Mouse (Mus musculus) kidney, postnatal 14 days (tissue): ENCODE measurements around the gene Sertad4.

Experiments
- DNase-seq: peaks from one replicate; pipeline ENCODE4 v3.0.0; 2022; ENCODE audit warnings: mixed read lengths

Gene Sertad4

DNA sequence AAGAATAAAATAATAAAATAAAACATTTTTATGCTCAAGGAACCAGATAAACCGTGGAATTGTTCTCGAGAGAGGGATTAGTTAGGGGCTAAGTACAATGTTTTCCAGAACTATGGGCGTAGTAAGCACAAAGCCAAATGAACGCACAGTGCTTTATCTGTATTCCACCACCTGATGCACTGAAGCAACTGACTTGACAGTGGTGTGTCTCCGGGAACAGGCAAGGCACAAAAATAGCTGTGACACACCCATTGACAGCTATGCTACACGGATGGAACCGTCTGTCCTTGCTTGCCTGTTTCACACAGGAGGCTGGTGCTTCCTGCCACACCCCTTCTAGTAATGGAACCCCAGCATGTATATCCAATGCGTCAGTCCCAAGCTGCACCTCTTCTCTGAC, 55.2 kb downstream of the Sertad4 start:
- DNase-seq = no peak

DNA sequence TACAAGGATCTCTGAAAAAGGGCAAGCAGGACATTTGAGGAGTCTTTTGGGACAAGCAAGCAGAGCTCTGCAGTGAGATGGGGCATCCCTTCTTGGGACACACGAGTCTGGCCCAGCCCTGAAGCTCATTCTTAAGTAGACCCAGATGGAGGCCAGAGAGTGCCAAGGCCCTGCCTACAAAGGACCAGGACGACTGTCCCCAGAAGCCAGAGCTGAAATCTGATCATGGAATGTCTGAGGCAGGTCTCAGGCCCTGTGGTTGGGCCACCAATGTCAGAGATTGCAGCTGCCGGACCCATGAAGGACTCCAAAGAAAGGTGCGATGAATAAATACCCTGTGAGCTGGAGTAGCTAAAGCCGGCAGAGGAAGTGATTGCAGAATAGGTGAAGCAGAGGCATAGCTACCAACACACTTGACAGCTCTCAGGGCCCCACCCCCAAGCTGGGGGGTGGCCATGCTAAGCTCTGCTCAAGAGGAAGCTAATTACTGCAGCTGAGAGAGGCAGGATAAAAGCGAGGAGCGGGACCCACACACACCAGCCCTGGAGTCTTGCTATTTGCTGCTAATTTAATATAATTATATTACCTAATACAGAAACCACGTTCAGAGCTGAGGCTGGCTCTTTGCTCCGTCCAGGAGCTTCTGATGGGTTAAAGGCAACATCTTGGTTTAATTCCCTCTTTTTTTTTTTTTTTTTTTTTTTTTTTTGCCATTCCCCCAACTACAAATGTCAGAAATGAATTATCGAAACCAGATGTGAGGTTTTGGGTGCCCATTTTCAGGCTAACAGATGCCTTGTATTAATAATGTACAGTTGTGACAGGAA, 56.2 kb downstream of the Sertad4 start:
- no peak for DNase-seq

DNA sequence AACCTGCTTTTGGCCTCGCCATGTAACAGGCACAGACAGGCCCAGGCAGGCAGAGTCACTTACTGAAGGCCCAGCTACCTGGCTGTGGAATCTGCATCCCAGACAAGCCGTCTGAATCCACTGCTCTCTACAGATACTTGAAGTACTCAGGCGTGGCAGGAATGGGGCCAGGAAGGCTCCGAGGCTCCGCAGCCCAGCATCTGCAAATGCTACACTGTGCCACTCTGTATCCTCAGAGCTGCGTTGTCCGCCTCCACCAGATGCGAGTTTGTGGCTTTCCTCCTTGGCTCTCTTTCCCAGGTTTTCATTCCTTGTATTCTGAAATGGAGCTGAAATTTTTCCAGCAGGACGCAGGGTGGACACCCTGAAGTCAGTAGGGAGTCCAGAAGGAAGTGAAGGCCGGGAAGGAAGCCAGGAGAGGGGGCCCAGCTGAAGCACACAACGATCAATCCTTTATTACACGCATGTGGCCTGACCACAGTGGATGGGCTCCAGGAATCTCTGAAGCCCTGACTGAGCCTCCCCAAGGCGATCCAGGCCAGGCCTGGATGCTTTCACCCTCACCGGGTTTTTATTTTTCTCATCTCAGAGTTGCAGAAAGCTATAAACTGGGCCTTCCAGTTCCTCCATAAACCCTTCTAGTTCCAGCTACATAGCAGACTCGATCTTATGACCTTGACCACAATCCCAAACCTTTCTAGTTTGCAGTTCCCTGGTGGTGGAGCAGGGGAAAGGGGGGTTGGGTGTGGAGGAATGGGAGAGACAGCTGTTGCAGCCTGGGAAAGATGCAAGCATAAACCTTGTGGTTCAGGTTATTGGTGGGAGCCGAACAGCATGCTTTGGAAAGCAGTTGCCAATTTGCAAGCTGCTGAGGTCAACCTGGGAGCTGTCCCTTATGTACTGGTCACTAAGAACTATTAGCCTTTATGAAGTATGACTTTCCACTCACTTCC, 57.1 kb downstream of the Sertad4 start:
- peak; percentile 76 for DNase-seq

DNA sequence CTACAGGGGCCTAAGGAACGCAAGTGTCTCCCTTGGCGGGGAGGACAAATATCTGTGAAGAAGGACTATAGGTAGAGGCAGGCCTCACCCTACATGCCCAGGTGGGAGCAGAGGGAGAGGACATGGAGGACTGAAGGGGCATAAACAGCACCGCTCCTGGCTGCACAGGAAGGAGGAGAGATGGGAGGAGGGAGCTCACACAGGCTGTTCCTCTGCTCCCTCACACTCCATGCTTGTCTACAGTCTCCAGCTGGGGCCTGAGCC, 58.6 kb downstream of the Sertad4 start:
- no peak for DNase-seq

DNA sequence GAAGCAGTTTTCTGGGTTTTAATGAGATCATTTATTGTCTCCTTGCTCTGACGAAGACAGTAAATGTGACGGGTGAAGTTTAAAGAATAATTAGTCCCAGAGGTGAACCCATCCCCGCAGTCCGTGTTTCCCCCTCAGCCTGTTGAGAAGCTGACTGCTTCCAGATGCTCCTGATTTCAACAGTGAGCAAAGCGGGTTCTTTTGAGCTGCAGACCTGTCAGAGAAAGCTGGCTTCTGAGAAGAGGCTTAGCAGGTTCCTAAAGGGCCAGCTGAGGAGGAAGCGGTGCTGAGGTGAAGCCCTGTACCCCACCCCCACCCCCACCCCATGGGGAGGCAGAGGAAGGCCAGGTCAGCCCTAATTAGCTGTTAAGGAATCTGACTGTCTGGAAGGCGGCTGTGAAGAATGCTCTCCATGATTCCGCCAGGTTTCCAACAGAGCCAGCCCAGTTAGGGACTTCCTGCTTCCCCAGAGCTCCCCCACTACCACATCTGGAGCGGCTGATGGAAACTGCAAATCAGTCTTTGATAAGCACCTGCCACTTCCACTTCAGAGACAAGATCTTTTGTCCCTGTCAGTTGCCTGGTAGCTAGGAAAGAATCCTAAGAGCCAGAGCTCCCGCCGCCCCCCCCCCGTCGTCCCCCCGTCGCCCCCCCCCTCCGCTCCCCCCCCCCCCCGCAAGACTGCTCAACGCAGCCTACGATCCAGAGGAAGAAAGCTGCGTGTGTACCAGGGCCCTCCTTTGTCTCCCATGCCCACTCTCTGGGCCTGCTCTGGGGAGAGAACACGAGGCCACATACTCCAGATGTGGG, 59.1 kb downstream of the Sertad4 start:
- DNase-seq = no peak

DNA sequence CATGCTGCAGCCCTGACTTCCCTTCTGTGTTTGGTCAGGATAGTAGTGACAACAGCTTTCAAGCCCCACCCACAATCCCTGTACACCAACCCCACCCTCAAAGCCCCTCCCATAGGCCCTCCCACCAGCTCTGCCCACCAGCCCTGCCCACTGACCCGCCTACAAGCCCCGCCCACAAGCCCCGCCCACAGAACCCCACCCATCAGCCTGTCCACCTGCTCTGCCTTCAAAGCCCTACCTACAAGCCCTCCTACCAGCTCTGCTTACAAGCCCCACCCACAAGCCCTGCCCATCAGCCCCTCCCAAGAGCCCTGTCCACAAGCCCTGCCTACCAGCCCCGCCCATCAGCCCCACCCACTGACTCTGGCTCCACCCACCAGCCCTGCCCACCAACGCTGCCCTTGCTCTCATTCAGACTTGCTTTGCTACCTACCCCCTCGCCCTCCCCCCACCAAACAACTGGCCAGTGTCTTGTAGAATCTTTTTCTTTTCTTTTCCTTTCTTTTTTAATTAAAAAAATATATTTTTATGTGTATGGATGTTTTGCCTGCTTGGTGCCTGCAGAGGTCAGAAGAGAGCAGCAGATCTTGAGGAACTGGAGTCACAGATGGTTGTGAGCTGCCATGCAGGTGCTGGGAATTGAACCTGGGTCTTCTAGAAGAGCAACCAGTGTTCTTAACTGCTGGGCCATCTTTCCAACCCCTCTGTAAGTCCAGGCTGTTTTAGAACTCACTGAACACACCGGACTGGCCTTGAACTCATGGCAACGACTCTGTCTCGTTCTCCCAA, 60.4 kb downstream of the Sertad4 start:
- DNase-seq = no peak
